Mouse (Mus musculus): ENCODE results near the gene Slc27a3. TPM values are rescaled to one million over a fixed set of nuclear protein-coding genes. Genes with fewer than 3 reads are reported as not detected.

Slc27a3 gene
- total RNA-seq (2021): 10 to 100 TPM; 18.6 to 21.5 TPM
- long read RNA-seq, transcript Slc27a3-201 (10 exons, 2,259 nt): major isoform, 7 of 11 reads
- long read RNA-seq, partial matches to known transcripts: 3 of 11 reads
- long read RNA-seq, other reads (novel, unspliced or antisense): 0 of 11 reads

- DNase-seq (ENCODE audit: low spot score in 2 of 2): peak; percentile 60 to 69
Observed at GRCm38 (mm10) chr3:90389511-90390490, at the start of gene Slc27a3. Gene Slc27a3, minus strand, starts transcription at chr3:90389938.

GRCm38 (mm10) chr3:90437131-90437530 lies 47.4 kb upstream of the Slc27a3 start:
- DNase-seq (ENCODE audit: low spot score in 2 of 2): no peak

GRCm38 (mm10) chr3:90434073-90434730 lies 44.5 kb upstream of the Slc27a3 start:
- no peak for DNase-seq (ENCODE audit: low spot score in 2 of 2)

- DNase-seq (ENCODE audit: low spot score in 2 of 2): peak; percentile 100
Observed at GRCm38 (mm10) chr3:90433381-90434020, 43.8 kb upstream of the Slc27a3 start, which contains the start of gene Ints3. Gene Ints3, minus strand, starts transcription at chr3:90433622.

GRCm38 (mm10) chr3:90432811-90433219 lies 43.1 kb upstream of the Slc27a3 start:
- no peak for DNase-seq (ENCODE audit: low spot score in 2 of 2)

GRCm38 (mm10) chr3:90432348-90432747 lies 42.6 kb upstream of the Slc27a3 start:
- no peak for DNase-seq (ENCODE audit: low spot score in 2 of 2)

- no peak for DNase-seq (ENCODE audit: low spot score in 2 of 2)
Observed at GRCm38 (mm10) chr3:90429576-90429975, 39.8 kb upstream of the Slc27a3 start.

GRCm38 (mm10) chr3:90428186-90428585 lies 38.4 kb upstream of the Slc27a3 start:
- no peak for DNase-seq (ENCODE audit: low spot score in 2 of 2)

GRCm38 (mm10) chr3:90427574-90427973 lies 37.8 kb upstream of the Slc27a3 start:
- DNase-seq (ENCODE audit: low spot score in 2 of 2): no peak

- no peak for DNase-seq (ENCODE audit: low spot score in 2 of 2)
Observed at GRCm38 (mm10) chr3:90425499-90425898, 35.8 kb upstream of the Slc27a3 start.

- DNase-seq (ENCODE audit: low spot score in 2 of 2): no peak
Observed at GRCm38 (mm10) chr3:90423549-90423948, 33.8 kb upstream of the Slc27a3 start.

- DNase-seq (ENCODE audit: low spot score in 2 of 2): peak in 1 of 2 experiments; percentile 15
Observed at GRCm38 (mm10) chr3:90420696-90421095, 31.0 kb upstream of the Slc27a3 start.

GRCm38 (mm10) chr3:90413011-90413396 lies 23.3 kb upstream of the Slc27a3 start:
- DNase-seq (ENCODE audit: low spot score in 2 of 2): no peak

- peak; percentile 73 to 78 for DNase-seq (ENCODE audit: low spot score in 2 of 2)
Observed at GRCm38 (mm10) chr3:90412312-90413010, 22.7 kb upstream of the Slc27a3 start.

GRCm38 (mm10) chr3:90408721-90409120 lies 19.0 kb upstream of the Slc27a3 start:
- DNase-seq (ENCODE audit: low spot score in 2 of 2): no peak

- no peak for DNase-seq (ENCODE audit: low spot score in 2 of 2)
Observed at GRCm38 (mm10) chr3:90406414-90406813, 16.7 kb upstream of the Slc27a3 start.

GRCm38 (mm10) chr3:90404609-90405008 lies 14.9 kb upstream of the Slc27a3 start:
- DNase-seq (ENCODE audit: low spot score in 2 of 2): no peak

- DNase-seq (ENCODE audit: low spot score in 2 of 2): no peak
Observed at GRCm38 (mm10) chr3:90404121-90404520, 14.4 kb upstream of the Slc27a3 start.

- DNase-seq (ENCODE audit: low spot score in 2 of 2): no peak
Observed at GRCm38 (mm10) chr3:90400993-90401392, 11.3 kb upstream of the Slc27a3 start.

- no peak for DNase-seq (ENCODE audit: low spot score in 2 of 2)
Observed at GRCm38 (mm10) chr3:90395629-90396028, 5.9 kb upstream of the Slc27a3 start.

- no peak for DNase-seq (ENCODE audit: low spot score in 2 of 2)
Observed at GRCm38 (mm10) chr3:90392661-90393060, 2.9 kb upstream of the Slc27a3 start.
